Mouse (Mus musculus) forebrain, embryonic 11.5 days (tissue): ENCODE measurements around the gene Il23a. TPM values are rescaled to one million over a fixed set of nuclear protein-coding genes. Genes with fewer than 3 reads are reported as not detected.
A peak's percentile ranks its signal among the peaks of the same experiment; 100 is the strongest.
"Not testable (repeated sequence)": the region's sequence is repeated elsewhere in the genome, so short reads cannot be mapped to it uniquely, and the experiment has no call there.

Source experiments
- ATAC-seq: fragments of 200-750 bp; cut with Nextera tagmentation; replicated peaks from 2 replicates; pipeline ENCODE4 v1.8.0; 2017; ENCODE audit warnings: moderate TSS enrichment; ENCODE audit not compliant: low FRiP score
- DNase-seq: peaks from one replicate; pipeline ENCODE4 v3.0.0-alpha.2; 2017; ENCODE audit warnings: low spot score
- H3K27ac ChIP-seq: fragments of 300-500 bp; sonication (generic); 2 replicates; pipeline ENCODE4 v1.5.1; 2014; ENCODE audit warnings: low read depth, low read length
- H3K27me3 ChIP-seq: fragments of 300-500 bp; sonication (generic); 2 replicates; pipeline ENCODE4 v1.6.1; 2014; ENCODE audit warnings: mild to moderate bottlenecking, low read length, mixed read lengths; ENCODE audit not compliant: control insufficient read depth, insufficient read depth
- H3K36me3 ChIP-seq: fragments of 300-500 bp; sonication (generic); 2 replicates; pipeline ENCODE4 v1.6.1; 2014; ENCODE audit warnings: mild to moderate bottlenecking, low read length, moderate library complexity, mixed read lengths; ENCODE audit not compliant: control insufficient read depth, insufficient read depth
- H3K4me1 ChIP-seq: fragments of 300-500 bp; sonication (generic); replicated peaks from 2 replicates; pipeline ENCODE4 v1.6.1; 2014; ENCODE audit warnings: low read length, mixed read lengths; ENCODE audit not compliant: control insufficient read depth, insufficient read depth
- H3K4me2 ChIP-seq: fragments of 300-500 bp; sonication (generic); 2 replicates; pipeline ENCODE4 v1.6.1; 2014; ENCODE audit warnings: low read depth, mild to moderate bottlenecking, low read length, moderate library complexity, mixed read lengths; ENCODE audit not compliant: severe bottlenecking
- H3K4me3 ChIP-seq: fragments of 300-500 bp; sonication (generic); 2 replicates; pipeline ENCODE4 v1.5.1; 2014; ENCODE audit warnings: low read depth, low read length
- H3K9ac ChIP-seq: fragments of 300-500 bp; sonication (generic); 2 replicates; pipeline ENCODE4 v1.6.1; 2014; ENCODE audit warnings: low read length
- H3K9me3 ChIP-seq: fragments of 300-500 bp; sonication (generic); 2 replicates; pipeline ENCODE4 v1.6.1; 2016; ENCODE audit warnings: low read length, mixed read lengths; ENCODE audit not compliant: control insufficient read depth
- WGBS: fragments of 180-500 bp; shearing (Covaris S2); extraction: QIAGEN DNeasy Blood & Tissue Kit; methylation state at CpG from one replicate; pipeline ENCODE4 v1.1.7; 2014; 5-methylcytosine and 5-hydroxymethylcytosine counted together
- polyA plus RNA-seq: library from polyadenylated mRNA; unstranded; fragments of >200 nt; fragmentation: Nextera tagmentation; extraction: Ambion mirVana; gene quantifications from 2 replicates; pipeline ENCODE4 v1.2.1, GENCODE M21; 2014

Il23a gene
- polyA plus RNA-seq, 1 experiment from 2014 or later = not detected

GRCm38 (mm10) chr10:128336597-128336996, 38.0 kb upstream of the Il23a start:
- Histone ChIP-seq H3K4me3 (peak overlapping the region; percentile 87; the same call in 1 of the 2 replicates), H3K27me3 (no peaks in the 10 kb centered on the region), H3K27ac (no peak overlapping the region)

GRCm38 (mm10) chr10:128336195-128336594, 37.6 kb upstream of the Il23a start:
- ATAC-seq = no peak
- DNase-seq = no peak
- Histone ChIP-seq H3K4me1 (0 out of 2 replicates have a peak, but pooled peaks cover 2% of the 10 kb centered on the region), H3K36me3 (no peaks in the 10 kb centered on the region), H3K9ac (no peak overlapping the region), H3K9me3 (no peaks in the 10 kb centered on the region), H3K4me3 (no peak overlapping the region), H3K27me3 (no peaks in the 10 kb centered on the region), H3K27ac (no peak overlapping the region), H3K4me2 (no peak overlapping the region)
- 92% methylated on average over 3 of the region's 3 CpGs for WGBS

More at GRCm38 (mm10) chr10:128336597-128336996, 38.0 kb upstream of the Il23a start:
- no peak overlapping the region for H3K9ac ChIP-seq
- no peaks in the 10 kb centered on the region for H3K9me3 ChIP-seq
- DNase-seq (no peak), ATAC-seq (no peak)
- 0 out of 2 replicates have a peak, but pooled peaks cover 2% of the 10 kb centered on the region for H3K4me1 ChIP-seq
- peak overlapping the region; percentile 63; the same call in 1 of the 2 replicates for H3K4me2 ChIP-seq
- no peaks in the 10 kb centered on the region for H3K36me3 ChIP-seq
- 86% methylated on average over 3 of the region's 3 CpGs for WGBS

- Histone ChIP-seq H3K27me3 (no peaks in the 10 kb centered on the region), H3K4me2 (no peak overlapping the region), H3K9me3 (no peaks in the 10 kb centered on the region), H3K4me1 (0 out of 2 replicates have a peak, but pooled peaks cover 2% of the 10 kb centered on the region), H3K27ac (no peak overlapping the region), H3K4me3 (no peak overlapping the region), H3K36me3 (no peaks in the 10 kb centered on the region), H3K9ac (no peak overlapping the region)
- ATAC-seq (no peak), DNase-seq (peak; percentile 83)
- 1% methylated on average over 4 of the region's 4 CpGs for WGBS
Measured at GRCm38 (mm10) chr10:128335582-128335981, 37.0 kb upstream of the Il23a start.

- not testable (repeated sequence) for H3K4me3 ChIP-seq, H3K4me1 ChIP-seq, H3K9ac ChIP-seq, H3K27ac ChIP-seq, DNase-seq, H3K27me3 ChIP-seq, ATAC-seq, H3K36me3 ChIP-seq, H3K9me3 ChIP-seq, H3K4me2 ChIP-seq
- 81% methylated on average over 5 of the region's 6 CpGs for WGBS
Measured at GRCm38 (mm10) chr10:128332358-128333249, 34.1 kb upstream of the Il23a start.

GRCm38 (mm10) chr10:128327610-128328009, 29.1 kb upstream of the Il23a start:
- WGBS = 91% methylated on average over 10 of the region's 10 CpGs
- Histone ChIP-seq H3K27ac (no peak overlapping the region), H3K9me3 (no peaks in the 10 kb centered on the region), H3K4me3 (no peak overlapping the region), H3K4me1 (peaks cover 5% of the 10 kb centered on the region), H3K36me3 (peaks cover 10% of the 10 kb centered on the region; the same call in 1 of the 2 replicates), H3K4me2 (no peak overlapping the region), H3K9ac (no peak overlapping the region), H3K27me3 (no peaks in the 10 kb centered on the region)
- ATAC-seq = no peak
- DNase-seq = no peak

GRCm38 (mm10) chr10:128326825-128327224, 28.3 kb upstream of the Il23a start:
- DNase-seq (no peak), ATAC-seq (no peak)
- Histone ChIP-seq H3K36me3 (peaks cover 10% of the 10 kb centered on the region; the same call in 1 of the 2 replicates), H3K9me3 (no peaks in the 10 kb centered on the region), H3K27ac (no peak overlapping the region), H3K4me1 (peaks cover 5% of the 10 kb centered on the region), H3K4me2 (no peak overlapping the region), H3K27me3 (no peaks in the 10 kb centered on the region), H3K9ac (no peak overlapping the region), H3K4me3 (no peak overlapping the region)
- WGBS = 93% methylated on average over 8 of the region's 8 CpGs

- Histone ChIP-seq H3K36me3 (peaks cover 14% of the 10 kb centered on the region; the same call in 1 of the 2 replicates), H3K9me3 (no peaks in the 10 kb centered on the region), H3K27ac (no peak overlapping the region), H3K9ac (peak overlapping the region; percentile 98), H3K27me3 (no peaks in the 10 kb centered on the region), H3K4me1 (peaks cover 5% of the 10 kb centered on the region), H3K4me3 (peak overlapping the region; percentile 61), H3K4me2 (peak overlapping the region; percentile 93)
- DNase-seq (no peak), ATAC-seq (no peak)
- 88% methylated on average over 8 of the region's 8 CpGs for WGBS
Measured at GRCm38 (mm10) chr10:128323516-128323915, 25.0 kb upstream of the Il23a start.

GRCm38 (mm10) chr10:128322141-128323108, 23.9 kb upstream of the Il23a start, which contains the start of gene Cnpy2:
Gene Cnpy2 (plus strand): TSS chr10:128322459.
- Histone ChIP-seq H3K36me3 (peaks cover 14% of the 10 kb centered on the region; the same call in 1 of the 2 replicates), H3K4me2 (peak within 1 kb of the TSS; percentile 93), H3K9me3 (no peaks in the 10 kb centered on the region), H3K4me3 (peak within 1 kb of the TSS; percentile 61), H3K27ac (peak within 1 kb of the TSS; percentile 84), H3K4me1 (peaks cover 5% of the 10 kb centered on the region), H3K27me3 (no peaks in the 10 kb centered on the region), H3K9ac (peak within 1 kb of the TSS; percentile 98)
- under 1% methylated on average over 40 of the region's 40 CpGs for WGBS
- DNase-seq = peak; percentile 96
- ATAC-seq = peak; percentile 97
